Mouse (Mus musculus): ENCODE data around the gene Eid1.

- TF ChIP-seq SRF (IDR thresholded peaks at IDR 0.05; ENCODE audit: control insufficient read depth, insufficient read length, low read depth): no peak
- TF ChIP-seq POLR2A (IDR thresholded peaks at IDR 0.05; ENCODE audit: insufficient read length, low read depth): no peak
- no peak for TF ChIP-seq MAX (IDR thresholded peaks at IDR 0.05; ENCODE audit: low read depth)
- no peak for TF ChIP-seq E2F4 (IDR thresholded peaks at IDR 0.05; ENCODE audit: insufficient read depth)
- TF ChIP-seq TCF12 (IDR thresholded peaks at IDR 0.05; ENCODE audit: insufficient read depth, poor library complexity, severe bottlenecking): no peak
- no peak for TF ChIP-seq POLR2AphosphoS2 (IDR thresholded peaks at IDR 0.05; ENCODE audit: insufficient read length, low read depth)
These were observed 43.7 kb downstream of the Eid1 start for GRCm38 (mm10) chr2:125716599-125716998.

All from myocyte (in vitro differentiated cells).